Mouse (Mus musculus) megakaryocyte, embryonic 14.5 days (primary cell): ENCODE measurements around the gene Ppp1r26.

Experiments
- FLI1 ChIP-seq: IDR thresholded peaks from 2 replicates; pipeline ENCODE4 v1.6.1; 2012; ENCODE audit warnings: low read length, inconsistent platforms, mixed read lengths
- GATA1 ChIP-seq: IDR thresholded peaks from 3 replicates; pipeline ENCODE4 v1.6.1; 2012; ENCODE audit warnings: mixed read lengths, low read length, inconsistent platforms, borderline replicate concordance

GRCm38 (mm10) chr2:28446181-28446514, 452 bp upstream of the Ppp1r26 start:
- TF ChIP-seq GATA1 (no peak), FLI1 (no peak)
